Mouse (Mus musculus) left cerebral cortex, postnatal 36 days (tissue): ENCODE measurements at regions not wholly inside any gene's neighbourhood (a gene's known extent, or its start where the extent isn't known, plus 50 kb on each side); places are given as distances from the start of the nearest gene placed in this dataset.
"Not testable (repeated sequence)": the region's sequence is repeated elsewhere in the genome, so short reads cannot be mapped to it uniquely, and the experiment has no call there.

Experiments
- DNase-seq, 2 experiments: peaks; one replicate each; pipeline ENCODE4 v3.0.0; 2021 to 2022; ENCODE audit warnings: low spot score in 2 of 2, mixed read lengths in 1 of 2
- intact Hi-C: fragments of 180-260 bp; cut with DNase I; formaldehyde crosslinking; loops from one replicate; pipeline ENCODE4 v1.15.1; 2025

DNA sequence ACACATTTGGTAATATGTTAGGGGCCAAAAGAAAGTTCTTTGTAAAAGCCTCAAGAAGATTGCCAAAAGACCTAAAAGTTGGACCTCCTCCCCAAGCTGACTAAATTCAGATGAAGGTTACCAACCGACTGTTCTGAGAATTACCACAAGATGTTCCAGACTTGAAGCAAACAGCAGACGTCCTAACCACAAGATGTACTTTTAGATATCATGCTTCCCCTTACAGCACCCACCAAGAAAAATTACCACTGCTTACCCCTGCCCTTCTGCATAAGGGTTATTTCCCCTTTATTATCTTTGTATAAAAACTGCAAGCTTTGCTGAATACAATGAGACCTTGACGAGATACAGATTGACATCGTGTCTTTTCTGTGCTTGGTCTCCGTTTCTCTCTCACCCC lies 121.6 kb upstream of the Cst10 start:
- intact Hi-C loops: no loop called here
- DNase-seq: no peak

GRCm38 (mm10) chr2:149284199-149284598 lies 120.7 kb upstream of the Cst10 start:
- intact Hi-C loops: no loop called here
- DNase-seq: no peak

GRCm38 (mm10) chr2:149296936-149297335 lies 107.9 kb upstream of the Cst10 start:
- DNase-seq, intact Hi-C loops: not testable (repeated sequence)

DNA sequence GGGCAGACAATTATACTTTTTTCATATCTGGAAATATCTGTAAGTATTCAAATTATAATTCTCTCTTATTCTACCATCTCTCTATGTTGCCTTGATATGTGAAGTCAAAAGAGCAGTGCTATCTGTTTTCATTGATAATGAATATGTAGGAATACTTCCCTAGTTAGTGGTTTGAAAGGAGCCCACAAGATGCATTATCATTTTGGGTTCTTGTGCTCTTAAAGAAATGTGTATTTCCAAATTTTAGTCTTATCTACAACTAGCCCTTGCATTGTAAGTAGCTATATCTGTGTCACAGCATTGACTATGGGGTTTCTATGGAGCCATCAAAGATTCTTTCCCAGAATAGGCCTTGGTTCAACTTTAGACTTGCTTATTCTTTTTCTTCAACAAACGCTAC lies 99.3 kb upstream of the Cst10 start:
- intact Hi-C loops: no loop called here
- no peak for DNase-seq

DNA sequence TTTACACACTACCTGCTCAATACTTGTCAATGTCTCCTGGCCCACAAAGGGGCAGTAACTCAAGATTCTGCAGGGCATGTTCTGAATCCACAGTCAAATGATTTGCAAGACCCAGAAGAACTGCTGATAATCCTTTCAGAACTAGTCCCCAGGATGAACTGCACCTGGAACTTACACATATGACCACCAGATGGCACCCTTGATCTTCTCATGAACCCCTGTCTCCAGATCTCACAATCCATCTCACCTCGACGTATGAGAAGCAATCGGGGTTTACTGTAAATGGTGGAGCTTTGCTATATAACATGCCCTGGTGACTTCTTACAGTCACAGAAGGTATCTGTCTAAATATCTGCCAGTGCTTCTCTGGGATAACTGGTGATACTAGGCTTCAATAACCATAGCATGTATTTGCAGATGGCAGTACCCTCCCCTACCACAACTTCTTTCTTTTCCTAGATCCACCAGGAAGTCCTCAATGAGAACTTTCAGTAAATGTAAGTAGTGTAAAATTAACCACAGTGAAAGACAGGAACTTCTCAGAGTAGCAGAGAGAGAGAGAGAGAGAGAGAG lies 54.5 kb upstream of the Cst10 start:
- intact Hi-C loops: loop anchor here (2.0 kb wide), 1 partner anchor 748 kb away; no protein-coding TSS in a partner anchor
- DNase-seq: peak; percentile 8 to 11
